Mouse (Mus musculus) monocyte, adult 59 days (primary cell): ENCODE results near the gene H2afb2. TPM values are rescaled to one million over a fixed set of nuclear protein-coding genes. Genes with fewer than 3 reads are reported as not detected.

ENCODE experiments used
- total RNA-seq, 2 experiments: library from RNA; stranded (reverse); gene quantifications; one replicate each; pipeline ENCODE4 v1.2.4; 2023

H2afb2 gene
- total RNA-seq: not detected

GRCm38 (mm10) chrX:116680878-116681277 is at the start of gene H2afb2:
H2afb2 (plus strand) TSS chrX:116681178.

Other genes starting within 250 kb of the H2afb2 start
- not detected for gene Cpxcr1, start 232.2 kb upstream of the H2afb2 start, total RNA-seq